Mouse (Mus musculus): ENCODE measurements around the gene Camta1.

DNA sequence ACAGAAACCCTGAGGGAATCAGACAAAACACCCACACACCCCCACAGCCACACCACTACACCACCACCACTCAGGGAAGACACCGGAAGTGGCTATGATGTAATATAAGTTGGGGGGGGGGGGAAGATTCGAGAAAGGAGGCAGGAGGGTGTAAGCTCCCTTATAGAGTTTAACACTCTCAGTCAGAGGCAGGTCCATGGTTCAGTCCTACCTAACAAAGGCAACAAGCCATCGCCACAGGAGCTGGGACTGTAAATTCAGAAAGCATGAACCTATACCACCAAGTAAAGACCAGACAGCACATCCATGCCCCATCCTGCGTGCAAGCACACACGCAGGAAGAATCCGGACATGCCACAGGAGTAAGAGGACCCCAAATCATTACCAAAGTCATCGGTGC, 772.4 kb downstream of the Camta1 start, which contains the start of gene Gm13090:
- TF ChIP-seq GATA1 (IDR thresholded peaks at IDR 0.05; ENCODE audit: borderline replicate concordance, low read length), result no peak
- no peak for TF ChIP-seq FLI1 (IDR thresholded peaks at IDR 0.05; ENCODE audit: low read length)
